Mouse (Mus musculus) hindbrain, embryonic 16.5 days (tissue): Measurements from ENCODE around the gene Erc2. TPM values are rescaled to one million over a fixed set of nuclear protein-coding genes. Genes with fewer than 3 reads are reported as not detected.

Source experiments
- ATAC-seq: fragments of 200-750 bp; cut with Nextera tagmentation; 2 replicates; pipeline ENCODE4 v1.8.0; 2017; ENCODE audit warnings: moderate TSS enrichment, moderate library complexity
- H3K27ac ChIP-seq: fragments of 300-500 bp; sonication (generic); 2 replicates; pipeline ENCODE4 v1.5.1; 2014; ENCODE audit warnings: low read depth, mild to moderate bottlenecking, control low read depth, low read length, moderate library complexity
- H3K27me3 ChIP-seq: fragments of 300-500 bp; sonication (generic); replicated peaks from 2 replicates; pipeline ENCODE4 v1.6.1; 2014; ENCODE audit warnings: low read length; ENCODE audit not compliant: control insufficient read depth, insufficient read depth
- H3K36me3 ChIP-seq: fragments of 300-500 bp; sonication (generic); 2 replicates; pipeline ENCODE4 v1.6.1; 2014; ENCODE audit warnings: mild to moderate bottlenecking, low read length, moderate library complexity, mixed read lengths; ENCODE audit not compliant: control insufficient read depth, insufficient read depth
- H3K4me1 ChIP-seq: fragments of 300-500 bp; sonication (generic); 2 replicates; pipeline ENCODE4 v1.6.1; 2014; ENCODE audit warnings: low read depth, low read length; ENCODE audit not compliant: control insufficient read depth, insufficient read depth
- H3K4me2 ChIP-seq: fragments of 300-500 bp; sonication (generic); 2 replicates; pipeline ENCODE4 v1.6.1; 2014; ENCODE audit warnings: mild to moderate bottlenecking, low read length, control low read depth, moderate library complexity
- H3K4me3 ChIP-seq: fragments of 300-500 bp; sonication (generic); 2 replicates; pipeline ENCODE4 v1.5.1; 2014; ENCODE audit warnings: mild to moderate bottlenecking, low read length, control low read depth, moderate library complexity
- H3K9ac ChIP-seq: fragments of 300-500 bp; sonication (generic); 2 replicates; pipeline ENCODE4 v1.6.1; 2014; ENCODE audit warnings: low read depth, mild to moderate bottlenecking, control low read depth, low read length, moderate library complexity
- H3K9me3 ChIP-seq: fragments of 300-500 bp; sonication (generic); 2 replicates; pipeline ENCODE4 v1.6.1; 2014; ENCODE audit warnings: mild to moderate bottlenecking, low read length, moderate library complexity; ENCODE audit not compliant: control insufficient read depth
- WGBS: fragments of 180-500 bp; shearing (Covaris S2); extraction: QIAGEN DNeasy Blood & Tissue Kit; methylation state at CpG from one replicate; pipeline ENCODE4 v1.1.7; 2014; 5-methylcytosine and 5-hydroxymethylcytosine counted together
- polyA plus RNA-seq: library from polyadenylated mRNA; unstranded; fragments of >200 nt; fragmentation: Nextera tagmentation; extraction: Ambion mirVana; gene quantifications from 2 replicates; pipeline ENCODE4 v1.2.1, GENCODE M21; 2015

Gene Erc2
- polyA plus RNA-seq, 1 experiment from 2014 or later, result 73.8 TPM

- 67% methylated on average over 5 of the region's 5 CpGs for WGBS
- no peak overlapping the region for H3K9ac ChIP-seq
- ATAC-seq, result no peak
- no peak overlapping the region for H3K4me2 ChIP-seq
- H3K4me1 ChIP-seq, result no peaks in the 10 kb centered on the region
- H3K27me3 ChIP-seq, result no peaks in the 10 kb centered on the region
- H3K36me3 ChIP-seq, result no peaks in the 10 kb centered on the region
- no peak overlapping the region for H3K27ac ChIP-seq
- no peaks in the 10 kb centered on the region for H3K9me3 ChIP-seq
- H3K4me3 ChIP-seq, result no peak overlapping the region
These were observed 265.3 kb downstream of the Erc2 start for GRCm38 (mm10) chr14:27887488-27887887.

GRCm38 (mm10) chr14:27889650-27890049, 267.4 kb downstream of the Erc2 start:
- Histone ChIP-seq H3K27ac (no peak overlapping the region), H3K4me3 (no peak overlapping the region), H3K36me3 (no peaks in the 10 kb centered on the region), H3K4me1 (no peaks in the 10 kb centered on the region), H3K9ac (no peak overlapping the region), H3K27me3 (no peaks in the 10 kb centered on the region), H3K9me3 (no peaks in the 10 kb centered on the region), H3K4me2 (no peak overlapping the region)
- ATAC-seq, result no peak
- WGBS, result 91% methylated on average over 2 of the region's 2 CpGs

DNA sequence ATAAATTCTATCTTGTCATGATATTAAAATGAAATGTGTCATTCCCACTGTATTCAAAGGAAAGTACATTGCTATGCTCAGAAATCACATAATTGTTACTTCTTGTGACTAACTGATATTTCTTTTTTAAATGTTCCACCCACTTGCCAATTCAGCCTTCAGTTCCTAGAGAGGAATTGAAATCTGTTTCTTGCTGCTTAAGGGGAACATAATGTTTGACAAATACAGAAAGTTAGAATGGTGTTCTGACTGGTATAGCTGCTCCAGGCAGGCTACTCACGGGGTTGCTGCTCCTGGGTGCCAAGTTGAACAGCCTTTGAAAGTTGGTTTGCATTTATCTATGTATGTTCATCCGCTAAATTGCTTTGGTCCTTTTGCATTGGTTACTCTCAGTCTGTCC, 270.2 kb downstream of the Erc2 start:
- ATAC-seq, result no peak
- H3K9me3 ChIP-seq, result no peaks in the 10 kb centered on the region
- no peaks in the 10 kb centered on the region for H3K36me3 ChIP-seq
- 92% methylated on average over 2 of the region's 2 CpGs for WGBS
- H3K9ac ChIP-seq, result no peak overlapping the region
- H3K27ac ChIP-seq, result no peak overlapping the region
- H3K27me3 ChIP-seq, result no peaks in the 10 kb centered on the region
- H3K4me1 ChIP-seq, result no peaks in the 10 kb centered on the region
- H3K4me3 ChIP-seq, result no peak overlapping the region
- no peak overlapping the region for H3K4me2 ChIP-seq

DNA sequence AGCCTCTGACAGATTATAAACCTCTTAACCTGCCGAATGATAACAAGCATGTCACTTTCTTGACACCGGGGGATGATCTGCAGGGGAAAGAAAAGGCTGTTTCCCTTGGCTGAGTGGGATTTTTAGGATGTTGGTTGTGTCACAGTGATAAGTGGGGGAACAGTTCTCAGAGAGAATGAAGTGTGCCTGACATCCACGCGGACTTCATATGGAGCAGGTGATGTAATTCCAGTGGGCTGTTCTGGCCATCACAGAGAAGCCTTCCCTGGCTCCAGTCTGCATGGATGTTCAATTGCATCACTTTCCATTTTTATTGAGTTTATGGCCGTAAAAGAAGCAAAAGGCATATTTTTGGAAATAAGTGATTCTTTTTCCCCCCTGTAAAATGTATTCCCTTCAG, 279.5 kb downstream of the Erc2 start:
- Histone ChIP-seq H3K27ac (no peak overlapping the region), H3K27me3 (no peaks in the 10 kb centered on the region), H3K9me3 (no peaks in the 10 kb centered on the region), H3K4me3 (no peak overlapping the region), H3K4me2 (no peak overlapping the region), H3K9ac (no peak overlapping the region), H3K4me1 (no peaks in the 10 kb centered on the region), H3K36me3 (no peaks in the 10 kb centered on the region)
- WGBS, result 76% methylated on average over 5 of the region's 5 CpGs
- no peak for ATAC-seq

DNA sequence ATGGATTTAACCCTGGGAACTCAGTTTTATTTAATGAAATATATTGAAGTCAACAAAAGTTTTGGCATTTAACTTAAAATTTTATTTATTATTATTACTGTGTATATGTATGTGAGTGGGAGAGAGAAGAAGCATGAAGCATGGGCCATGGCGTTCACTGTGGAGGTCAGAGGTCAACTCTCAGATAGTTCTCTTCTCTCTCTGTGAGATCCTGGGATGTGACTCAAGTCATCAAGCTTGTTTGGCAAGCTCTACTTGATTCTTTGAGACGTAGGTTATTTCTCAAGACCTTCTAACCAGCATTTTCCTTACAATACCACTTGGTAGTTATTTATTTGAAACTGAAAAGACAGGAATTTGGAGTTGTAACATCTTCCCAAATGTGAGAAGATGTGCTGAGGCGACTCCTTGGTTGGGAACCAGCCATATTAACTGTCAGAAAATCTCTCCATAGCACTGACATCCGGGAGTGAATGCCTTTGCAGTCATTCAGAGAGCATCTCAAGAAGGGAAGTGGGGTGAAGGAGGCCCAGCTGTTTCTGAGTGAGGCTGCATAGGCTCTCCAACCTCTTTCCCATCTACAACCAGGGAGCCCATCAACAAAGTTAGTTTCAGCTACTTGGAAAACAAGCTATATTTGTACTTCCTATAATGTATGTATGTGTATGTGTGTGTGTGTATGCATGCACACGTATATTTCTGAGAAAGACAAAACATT, 299.6 kb downstream of the Erc2 start:
- 83% methylated on average over 5 of the region's 5 CpGs for WGBS
- Histone ChIP-seq H3K9me3 (no peaks in the 10 kb centered on the region; the same call in 1 of the 2 replicates), H3K4me1 (no peaks in the 10 kb centered on the region), H3K4me3 (no peak overlapping the region), H3K27ac (no peak overlapping the region), H3K27me3 (no peaks in the 10 kb centered on the region), H3K9ac (no peak overlapping the region), H3K4me2 (no peak overlapping the region), H3K36me3 (peaks cover 4% of the 10 kb centered on the region; the same call in 1 of the 2 replicates)
- no peak for ATAC-seq

GRCm38 (mm10) chr14:27927369-27927768, 305.1 kb downstream of the Erc2 start:
- Histone ChIP-seq H3K4me3 (no peak overlapping the region), H3K9me3 (no peaks in the 10 kb centered on the region; the same call in 1 of the 2 replicates), H3K4me1 (no peaks in the 10 kb centered on the region), H3K27ac (no peak overlapping the region), H3K4me2 (no peak overlapping the region), H3K27me3 (no peaks in the 10 kb centered on the region), H3K9ac (no peak overlapping the region), H3K36me3 (peaks cover 4% of the 10 kb centered on the region; the same call in 1 of the 2 replicates)
- no peak for ATAC-seq
- WGBS, result 92% methylated on average over 3 of the region's 3 CpGs

DNA sequence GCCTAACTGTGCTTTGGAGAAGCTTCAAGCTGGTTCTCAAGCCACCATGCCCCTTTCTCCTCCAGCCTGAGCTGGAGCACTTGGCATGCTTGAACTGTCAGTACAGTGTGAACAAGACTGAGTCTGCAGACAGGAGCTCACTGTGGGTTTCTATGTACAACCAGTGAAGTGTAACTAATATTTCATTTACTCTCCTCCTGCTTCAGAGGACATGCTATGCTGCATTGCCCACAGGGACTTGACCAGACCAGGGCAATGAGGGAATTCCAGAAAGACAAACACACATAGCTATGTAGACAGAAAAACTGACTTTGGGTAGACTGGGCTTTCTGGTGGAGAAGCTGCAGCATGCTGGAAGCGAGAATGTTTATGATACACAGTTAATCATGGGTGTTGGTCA, 311.3 kb downstream of the Erc2 start:
- Histone ChIP-seq H3K4me2 (no peak overlapping the region), H3K27ac (no peak overlapping the region), H3K36me3 (no peaks in the 10 kb centered on the region), H3K4me1 (no peaks in the 10 kb centered on the region; the same call in 1 of the 2 replicates), H3K9ac (no peak overlapping the region), H3K9me3 (no peaks in the 10 kb centered on the region), H3K27me3 (no peaks in the 10 kb centered on the region), H3K4me3 (no peak overlapping the region)
- WGBS, result 86% methylated on average over 1 of the region's 1 CpGs
- no peak for ATAC-seq

DNA sequence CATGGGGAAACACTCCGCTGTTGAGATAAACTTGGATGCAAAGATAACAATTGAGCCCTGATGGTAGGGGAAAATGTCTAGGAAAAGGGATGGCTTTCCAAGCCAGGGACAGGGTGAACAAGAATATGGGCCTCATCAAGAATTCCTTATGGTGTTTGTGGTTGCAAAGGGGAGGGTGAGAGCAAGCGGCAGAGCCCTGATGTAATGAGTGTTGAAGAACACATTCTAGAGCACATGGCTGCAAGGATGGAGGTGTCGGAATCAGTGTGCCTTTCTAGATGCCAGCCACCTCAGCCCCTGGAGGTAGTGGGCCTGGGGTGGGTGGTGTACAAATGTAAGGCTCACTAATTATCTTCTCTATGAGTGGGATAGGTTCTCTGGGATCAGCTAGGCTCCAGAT, 313.5 kb downstream of the Erc2 start:
- H3K36me3 ChIP-seq, result no peaks in the 10 kb centered on the region
- H3K4me2 ChIP-seq, result no peak overlapping the region
- H3K27me3 ChIP-seq, result no peaks in the 10 kb centered on the region
- ATAC-seq, result no peak
- WGBS, result 96% methylated on average over 3 of the region's 3 CpGs
- no peak overlapping the region for H3K4me3 ChIP-seq
- no peaks in the 10 kb centered on the region for H3K9me3 ChIP-seq
- no peak overlapping the region for H3K9ac ChIP-seq
- no peak overlapping the region for H3K27ac ChIP-seq
- no peaks in the 10 kb centered on the region; the same call in 1 of the 2 replicates for H3K4me1 ChIP-seq

DNA sequence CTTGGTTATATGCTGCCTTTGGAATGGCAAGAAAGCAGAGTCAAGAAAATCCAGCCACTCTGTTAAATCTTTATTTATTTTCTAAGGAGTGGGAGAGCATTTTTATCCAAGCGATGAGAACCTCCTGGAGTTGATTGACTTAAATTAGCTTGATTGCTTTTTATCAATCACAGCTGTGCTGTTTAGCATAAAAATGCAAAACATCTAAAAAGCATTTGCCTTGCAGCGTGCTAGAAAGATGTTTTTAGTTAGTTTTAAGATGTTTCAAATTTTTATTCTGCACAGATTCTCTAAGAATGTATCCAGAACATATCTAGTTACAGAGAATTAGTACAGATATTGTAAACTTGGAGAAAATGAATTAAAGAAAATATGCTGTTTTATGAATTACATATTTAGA, 315.7 kb downstream of the Erc2 start:
- Histone ChIP-seq H3K9me3 (no peaks in the 10 kb centered on the region), H3K36me3 (no peaks in the 10 kb centered on the region)
- WGBS, result 54% methylated on average over 2 of the region's 2 CpGs

More for the DNA sequence above, 315.7 kb downstream of the Erc2 start:
- no peaks in the 10 kb centered on the region for H3K27me3 ChIP-seq
- H3K9ac ChIP-seq, result no peak overlapping the region
- no peak overlapping the region for H3K4me3 ChIP-seq
- ATAC-seq, result no peak
- H3K4me1 ChIP-seq, result no peaks in the 10 kb centered on the region; the same call in 1 of the 2 replicates
- no peak overlapping the region for H3K27ac ChIP-seq
- H3K4me2 ChIP-seq, result no peak overlapping the region
